In the genomic region with DNA sequence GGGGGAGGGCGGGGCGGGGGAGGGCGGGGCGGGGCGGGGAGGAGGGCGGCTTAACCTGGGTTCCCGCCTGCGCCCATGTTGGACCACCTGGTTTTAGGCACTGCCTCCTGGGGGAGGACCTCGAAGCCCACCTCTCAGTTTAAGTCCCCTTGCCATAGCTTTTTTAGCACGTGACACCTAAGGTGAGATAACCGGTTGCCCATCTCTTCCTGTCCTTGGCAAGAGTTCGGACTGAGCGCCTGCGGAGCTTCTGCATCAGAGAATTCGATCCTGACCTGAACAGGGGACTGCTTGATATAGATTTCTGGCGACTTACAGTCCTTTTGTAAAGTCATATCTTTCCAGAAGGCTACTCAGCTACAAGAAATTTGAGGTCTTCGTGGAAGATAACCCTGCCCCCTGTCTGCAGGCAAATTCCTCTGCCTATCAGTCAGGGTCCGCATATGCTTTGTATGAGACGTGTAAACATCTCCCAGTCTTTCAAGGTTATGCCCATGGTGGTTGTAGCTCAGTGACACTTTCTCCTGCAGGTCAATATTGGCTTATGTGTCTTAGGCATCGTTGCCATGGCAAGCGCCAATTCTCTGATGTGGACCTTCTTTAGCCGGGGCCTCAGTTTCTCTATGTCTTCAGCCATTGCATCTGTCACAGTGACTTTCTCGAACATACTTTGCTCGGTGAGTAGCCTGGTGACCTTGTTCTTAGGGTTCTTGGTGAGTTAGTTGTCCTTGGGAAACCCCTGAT, we compare ENCODE assay signal across 8 mouse cellular contexts. TPM values are rescaled to one million over a fixed set of nuclear protein-coding genes. Genes with fewer than 3 reads are reported as not detected.
A peak's percentile ranks its signal among the peaks of the same experiment; 100 is the strongest.
DNase-seq lines count a peak whose midpoint lies in the region; ATAC-seq and TF ChIP-seq lines count a peak whose summit lies in the region.

No protein-coding gene starts in this region.

- no peaks in the 10 kb centered on the region; the same call in 1 of the 2 replicates for H3K79me2 ChIP-seq in CH12.LX (replicated peaks; ENCODE audit: control insufficient read depth, extremely low read depth, insufficient read depth, poor library complexity, severe bottlenecking)

- TF ChIP-seq CTCF in CH12.LX (conservative IDR thresholded peaks at IDR 0.05 in 1 of 2, IDR thresholded peaks at IDR 0.05 in 1 of 2; ENCODE audit: low read depth in 2 of 2, low read length in 2 of 2) = no peak
- TF ChIP-seq CTCF in olfactory bulb, adult 2 months (IDR thresholded peaks at IDR 0.05; ENCODE audit: insufficient read depth, low read depth, low read length) = no peak

- H3K27me3 ChIP-seq in heart, embryonic 10.5 days (ENCODE audit: insufficient read depth, poor library complexity, severe bottlenecking) = no peaks in the 10 kb centered on the region
- no peaks in the 10 kb centered on the region for H3K27me3 ChIP-seq in CH12.LX (replicated peaks)
- no peaks in the 10 kb centered on the region for H3K27me3 ChIP-seq in heart, embryonic 12.5 days (replicated peaks)
- no peaks in the 10 kb centered on the region for H3K27me3 ChIP-seq in limb, embryonic 11.5 days (ENCODE audit: control insufficient read depth, insufficient read depth, low read length)

- dilution Hi-C loops in CH12.LX (cut with MboI; ENCODE audit: extremely low pct_ligation_motif_present, extremely low pct_unique_long_range_greater_than_20kb, low sequenced_read_pairs) = no loop called here

- ATAC-seq in heart, embryonic 12.5 days (ENCODE audit: insufficient number of reproducible peaks, low FRiP score) = no peak
- ATAC-seq in limb, embryonic 11.5 days (ENCODE audit: insufficient number of reproducible peaks, low FRiP score, low TSS enrichment, low read depth) = no peak; the same call in 1 of the 2 replicates

- peaks cover 19% of the 10 kb centered on the region for H3K36me3 ChIP-seq in heart, embryonic 10.5 days
- peaks cover 3 to 28% of the 10 kb centered on the region in 2 experiments for H3K36me3 ChIP-seq in CH12.LX (replicated peaks in 1 of 2; ENCODE audit: control insufficient read depth in 1 of 2, insufficient read depth in 1 of 2, low read length in 1 of 2)
- H3K36me3 ChIP-seq in heart, embryonic 12.5 days = peaks cover 13% of the 10 kb centered on the region
- H3K36me3 ChIP-seq in limb, embryonic 11.5 days (ENCODE audit: control insufficient read depth, insufficient read depth, low read length) = peaks cover 2% of the 10 kb centered on the region; the same call in 1 of the 2 replicates

- no peak overlapping the region for H3K9ac ChIP-seq in CH12.LX (ENCODE audit: insufficient read depth, low read depth)
- no peak overlapping the region; the same call in 1 of the 2 replicates for H3K9ac ChIP-seq in heart, embryonic 12.5 days
- no peak overlapping the region for H3K9ac ChIP-seq in limb, embryonic 11.5 days (ENCODE audit: low read length)

- H3K9me3 ChIP-seq in heart, embryonic 10.5 days = no peaks in the 10 kb centered on the region
- no peaks in the 10 kb centered on the region for H3K9me3 ChIP-seq in CH12.LX (replicated peaks; ENCODE audit: low read length)
- H3K9me3 ChIP-seq in heart, embryonic 12.5 days (replicated peaks) = no peaks in the 10 kb centered on the region
- no peaks in the 10 kb centered on the region for H3K9me3 ChIP-seq in limb, embryonic 11.5 days (ENCODE audit: control insufficient read depth, low read length)

- TF ChIP-seq EP300 in CH12.LX (IDR thresholded peaks at IDR 0.05; ENCODE audit: low read length) = no peak

- no peak for TF ChIP-seq POLR2A in CH12.LX (IDR thresholded peaks at IDR 0.05; ENCODE audit: low read depth, low read length)
- TF ChIP-seq POLR2A in olfactory bulb, adult 2 months (IDR thresholded peaks at IDR 0.05; ENCODE audit: insufficient read depth, low read depth, low read length) = no peak

- H3K27ac ChIP-seq in heart, embryonic 10.5 days = peak overlapping the region; percentile 98
- H3K27ac ChIP-seq in CH12.LX (ENCODE audit: insufficient read depth, low read depth) = no peak overlapping the region
- H3K27ac ChIP-seq in heart, embryonic 12.5 days (ENCODE audit: poor library complexity, severe bottlenecking) = peak overlapping the region; percentile 71; the same call in 1 of the 2 replicates
- H3K27ac ChIP-seq in limb, embryonic 11.5 days (replicated peaks; ENCODE audit: low read depth, low read length) = no peak overlapping the region
- no peak overlapping the region for H3K27ac ChIP-seq in olfactory bulb, adult 2 months (ENCODE audit: insufficient read depth, low read depth, low read length)

- DNase-seq in heart, embryonic 10.5 days (ENCODE audit: low spot score) = peak; percentile 81
- DNase-seq in heart, postnatal 4 days = no peak
- DNase-seq in CH12.LX (ENCODE audit: extremely low read depth) = no peak
- peak; percentile 21 for DNase-seq in c-Kit-negative CD71-positive TER-119-positive erythroid progenitor cells, embryonic 14.5 days (ENCODE audit: low read depth, low spot score)
- DNase-seq in limb, embryonic 11.5 days (ENCODE audit: low spot score) = peak; percentile 66
- DNase-seq in Muller cell, postnatal 12 days (ENCODE audit: inconsistent ontology term) = no peak

- H3K4me2 ChIP-seq in CH12.LX (ENCODE audit: insufficient read depth, low read depth, poor library complexity, severe bottlenecking) = peak overlapping the region; percentile 65
- peak overlapping the region; percentile 73 for H3K4me2 ChIP-seq in heart, embryonic 12.5 days
- peak overlapping the region; percentile 49 for H3K4me2 ChIP-seq in limb, embryonic 11.5 days (ENCODE audit: low read depth, severe bottlenecking)

- peaks cover 8% of the 10 kb centered on the region for H3K4me1 ChIP-seq in heart, embryonic 10.5 days
- peaks cover 3 to 40% of the 10 kb centered on the region in 2 experiments for H3K4me1 ChIP-seq in CH12.LX (ENCODE audit: control insufficient read depth in 1 of 2, insufficient read depth in 2 of 2)
- H3K4me1 ChIP-seq in heart, embryonic 12.5 days (replicated peaks) = peaks cover 10% of the 10 kb centered on the region
- 0 out of 2 replicates have a peak, but pooled peaks cover 3% of the 10 kb centered on the region for H3K4me1 ChIP-seq in limb, embryonic 11.5 days (ENCODE audit: control insufficient read depth, insufficient read depth, low read length)
- H3K4me1 ChIP-seq in olfactory bulb, adult 2 months (ENCODE audit: control insufficient read depth, insufficient read depth, low read length) = no peaks in the 10 kb centered on the region

- no peak for TF ChIP-seq RAD21 in CH12.LX (IDR thresholded peaks at IDR 0.05; ENCODE audit: low read depth, low read length)

- peak overlapping the region; percentile 87 for H3K4me3 ChIP-seq in heart, embryonic 10.5 days
- H3K4me3 ChIP-seq in CH12.LX (replicated peaks in 1 of 3; ENCODE audit: low read depth in 2 of 3, low read length in 2 of 3, poor library complexity in 1 of 3) = peak overlapping the region; percentile 20 to 36 (median 32)
- peak overlapping the region; percentile 61 for H3K4me3 ChIP-seq in heart, embryonic 12.5 days
- H3K4me3 ChIP-seq in limb, embryonic 11.5 days (ENCODE audit: low read depth, low read length) = peak overlapping the region; percentile 59; the same call in 1 of the 2 replicates
- peak overlapping the region; percentile 55 for H3K4me3 ChIP-seq in olfactory bulb, adult 2 months (ENCODE audit: insufficient read depth, low read depth, low read length)

- in situ Hi-C loops in CH12.LX (cut with MboI; ENCODE audit: low pct_ligation_motif_present, low pct_unique_long_range_greater_than_20kb, low sequenced_read_pairs) = no loop called here

- 39% methylated on average over 19 of the region's 24 CpGs for WGBS in heart, embryonic 10.5 days
- 35% methylated on average over 18 of the region's 24 CpGs for WGBS in heart, embryonic 12.5 days
- 43% methylated on average over 18 of the region's 24 CpGs for WGBS in limb, embryonic 11.5 days
- 35% methylated on average over 18 of the region's 24 CpGs for WGBS in olfactory bulb, adult 2 months

TF ChIP-seq in CH12.LX, 34 proteins besides CTCF, POLR2A, EP300 and RAD21:
- TF ChIP-seq ZKSCAN1 (IDR thresholded peaks at IDR 0.05; ENCODE audit: borderline replicate concordance, low read depth, low read length) (no peak), E2F4 (IDR thresholded peaks at IDR 0.05; ENCODE audit: insufficient replicate concordance, low read depth, low read length) (0 out of 2 replicates have a peak, but pooled peaks have one; percentile 33)

RNA-seq across cellular contexts. Expression of a gene that starts 0.7 kb away (rescaled TPM):
- polyA plus RNA-seq in heart, embryonic 10.5 days (2016; fragmentation: Nextera tagmentation; extraction: Ambion mirVana) = 15.7 and 16.1 TPM in 2 replicates
- total RNA-seq in heart, postnatal 4 days (2021) = 10 to 100 TPM; 10.7 to 12.8 TPM
- 5.5 and 6.9 TPM in 2 replicates for total RNA-seq in CH12.LX (2012; rRNA removed)
- total RNA-seq in CH12.LX (2014; rRNA removed) = 5.1 and 5.3 TPM in 2 replicates
- polyA plus RNA-seq in CH12.LX (2012; ENCODE audit: insufficient read length, low read depth) = 6.4 and 6.8 TPM in 2 replicates
- polyA plus RNA-seq in heart, embryonic 12.5 days (2016; fragmentation: Nextera tagmentation; extraction: Ambion mirVana) = 16.8 and 18.7 TPM in 2 replicates
- polyA plus RNA-seq in limb, embryonic 11.5 days (2014; fragmentation: Nextera tagmentation; extraction: Ambion mirVana) = 12.5 TPM in 2 replicates
- not detected in 2 replicates for polyA plus RNA-seq in olfactory bulb, adult 2 months (2012; ENCODE audit: insufficient read depth, insufficient read length, low replicate concordance, missing spikeins)

RNA-seq across cellular contexts. Expression of a gene that starts 12.7 kb away (rescaled TPM):
- 0.27 and 0.73 TPM in 2 replicates for polyA plus RNA-seq in heart, embryonic 10.5 days (2016; fragmentation: Nextera tagmentation; extraction: Ambion mirVana)
- total RNA-seq in heart, postnatal 4 days (2021) = not detected
- 0.50 and 0.51 TPM in 2 replicates for total RNA-seq in CH12.LX (2012; rRNA removed)
- total RNA-seq in CH12.LX (2014; rRNA removed) = not detected in 2 replicates
- polyA plus RNA-seq in CH12.LX (2012; ENCODE audit: insufficient read length, low read depth) = 0.24 and 0.26 TPM in 2 replicates
- 0.33 and 0.60 TPM in 2 replicates for polyA plus RNA-seq in heart, embryonic 12.5 days (2016; fragmentation: Nextera tagmentation; extraction: Ambion mirVana)
- polyA plus RNA-seq in limb, embryonic 11.5 days (2014; fragmentation: Nextera tagmentation; extraction: Ambion mirVana) = 0.41 and 0.43 TPM in 2 replicates
- polyA plus RNA-seq in olfactory bulb, adult 2 months (2012; ENCODE audit: insufficient read depth, insufficient read length, low replicate concordance, missing spikeins) = not detected in 2 replicates

Comparison
In these comparisons a context has a peak if more than half of its experiments do, and no peak if none do; other contexts are left out.
1. DNase-seq: peak in heart, embryonic 10.5 days (single experiment), c-Kit-negative CD71-positive TER-119-positive erythroid progenitor cells, embryonic 14.5 days (single experiment) and limb, embryonic 11.5 days (single experiment); none in heart, postnatal 4 days (single experiment), CH12.LX (single experiment) and Muller cell, postnatal 12 days (single experiment).
2. H3K27ac ChIP-seq: peak in heart, embryonic 10.5 days (single experiment) and heart, embryonic 12.5 days (single experiment); none in CH12.LX (single experiment), limb, embryonic 11.5 days (single experiment) and olfactory bulb, adult 2 months (single experiment).
3. H3K4me3 ChIP-seq: peak in every context shown above with its lines; median percentile 87 in heart, embryonic 10.5 days; 61 in heart, embryonic 12.5 days; 59 in limb, embryonic 11.5 days; 55 in olfactory bulb, adult 2 months; 32 in CH12.LX.
4. Peak in every context shown above with its lines, with median percentiles within 50 percentile points of each other: H3K4me2 ChIP-seq.